Mouse (Mus musculus): ENCODE measurements at regions not wholly inside any gene's neighbourhood (a gene's known extent, or its start where the extent isn't known, plus 50 kb on each side); places are given as distances from the start of the nearest gene placed in this dataset.
A peak's percentile ranks its signal among the peaks of the same experiment; 100 is the strongest.

- no peak for DNase-seq (ENCODE audit: low spot score in 2 of 2)
Observed at GRCm38 (mm10) chr4:55704921-55705320, 172.7 kb upstream of the Klf4 start.

GRCm38 (mm10) chr4:55703346-55703916 is 171.2 kb upstream of the Klf4 start:
- no peak for DNase-seq (ENCODE audit: low spot score in 2 of 2)

GRCm38 (mm10) chr4:55701334-55701733 is 169.1 kb upstream of the Klf4 start:
- DNase-seq (ENCODE audit: low spot score in 2 of 2) = no peak

- no peak for DNase-seq (ENCODE audit: low spot score in 2 of 2)
Observed at GRCm38 (mm10) chr4:55699917-55700316, 167.7 kb upstream of the Klf4 start.

- DNase-seq (ENCODE audit: low spot score in 2 of 2) = no peak
Observed at GRCm38 (mm10) chr4:55699161-55699560, 166.9 kb upstream of the Klf4 start.

GRCm38 (mm10) chr4:55697108-55697507 is 164.8 kb upstream of the Klf4 start:
- DNase-seq (ENCODE audit: low spot score in 2 of 2) = no peak

GRCm38 (mm10) chr4:55696428-55696827 is 164.2 kb upstream of the Klf4 start:
- no peak for DNase-seq (ENCODE audit: low spot score in 2 of 2)

- DNase-seq (ENCODE audit: low spot score in 2 of 2) = no peak
Observed at GRCm38 (mm10) chr4:55695246-55695645, 163.0 kb upstream of the Klf4 start.

- DNase-seq (ENCODE audit: low spot score in 2 of 2) = no peak
Observed at GRCm38 (mm10) chr4:55689479-55689878, 157.2 kb upstream of the Klf4 start.

GRCm38 (mm10) chr4:55686771-55687170 is 154.5 kb upstream of the Klf4 start:
- DNase-seq (ENCODE audit: low spot score in 2 of 2) = no peak

- DNase-seq (ENCODE audit: low spot score in 2 of 2) = no peak
Observed at GRCm38 (mm10) chr4:55672288-55672687, 140.0 kb upstream of the Klf4 start.

- DNase-seq (ENCODE audit: low spot score in 2 of 2) = no peak
Observed at GRCm38 (mm10) chr4:55670258-55670657, 138.0 kb upstream of the Klf4 start.

- DNase-seq (ENCODE audit: low spot score in 2 of 2) = no peak
Observed at GRCm38 (mm10) chr4:55664822-55665221, 132.6 kb upstream of the Klf4 start.

- DNase-seq (ENCODE audit: low spot score in 2 of 2) = no peak
Observed at GRCm38 (mm10) chr4:55663856-55664255, 131.6 kb upstream of the Klf4 start.

- peak in 1 of 2 experiments; percentile 24 for DNase-seq (ENCODE audit: low spot score in 2 of 2)
Observed at GRCm38 (mm10) chr4:55662041-55662440, 129.8 kb upstream of the Klf4 start.

GRCm38 (mm10) chr4:55658904-55659303 is 126.6 kb upstream of the Klf4 start:
- DNase-seq (ENCODE audit: low spot score in 2 of 2) = no peak

- no peak for DNase-seq (ENCODE audit: low spot score in 2 of 2)
Observed at GRCm38 (mm10) chr4:55655329-55655728, 123.1 kb upstream of the Klf4 start.

- DNase-seq (ENCODE audit: low spot score in 2 of 2) = no peak
Observed at GRCm38 (mm10) chr4:55652628-55653027, 120.4 kb upstream of the Klf4 start.

GRCm38 (mm10) chr4:55651811-55652410 is 119.6 kb upstream of the Klf4 start:
- no peak for DNase-seq (ENCODE audit: low spot score in 2 of 2)

- DNase-seq (ENCODE audit: low spot score in 2 of 2) = peak; percentile 79 to 89
Observed at GRCm38 (mm10) chr4:55651051-55651763, 118.9 kb upstream of the Klf4 start.

GRCm38 (mm10) chr4:55650186-55650585 is 117.9 kb upstream of the Klf4 start:
- peak; percentile 11 to 51 for DNase-seq (ENCODE audit: low spot score in 2 of 2)

GRCm38 (mm10) chr4:55648376-55648775 is 116.1 kb upstream of the Klf4 start:
- DNase-seq (ENCODE audit: low spot score in 2 of 2) = no peak

- DNase-seq (ENCODE audit: low spot score in 2 of 2) = no peak
Observed at GRCm38 (mm10) chr4:55645432-55645831, 113.2 kb upstream of the Klf4 start.
